Mouse (Mus musculus): ENCODE results near the gene Limd1. TPM values are rescaled to one million over a fixed set of nuclear protein-coding genes. Genes with fewer than 3 reads are reported as not detected.

Gene Limd1
- total RNA-seq, 2 experiments from 2014 or later: 6.4 to 6.5 TPM

DNA sequence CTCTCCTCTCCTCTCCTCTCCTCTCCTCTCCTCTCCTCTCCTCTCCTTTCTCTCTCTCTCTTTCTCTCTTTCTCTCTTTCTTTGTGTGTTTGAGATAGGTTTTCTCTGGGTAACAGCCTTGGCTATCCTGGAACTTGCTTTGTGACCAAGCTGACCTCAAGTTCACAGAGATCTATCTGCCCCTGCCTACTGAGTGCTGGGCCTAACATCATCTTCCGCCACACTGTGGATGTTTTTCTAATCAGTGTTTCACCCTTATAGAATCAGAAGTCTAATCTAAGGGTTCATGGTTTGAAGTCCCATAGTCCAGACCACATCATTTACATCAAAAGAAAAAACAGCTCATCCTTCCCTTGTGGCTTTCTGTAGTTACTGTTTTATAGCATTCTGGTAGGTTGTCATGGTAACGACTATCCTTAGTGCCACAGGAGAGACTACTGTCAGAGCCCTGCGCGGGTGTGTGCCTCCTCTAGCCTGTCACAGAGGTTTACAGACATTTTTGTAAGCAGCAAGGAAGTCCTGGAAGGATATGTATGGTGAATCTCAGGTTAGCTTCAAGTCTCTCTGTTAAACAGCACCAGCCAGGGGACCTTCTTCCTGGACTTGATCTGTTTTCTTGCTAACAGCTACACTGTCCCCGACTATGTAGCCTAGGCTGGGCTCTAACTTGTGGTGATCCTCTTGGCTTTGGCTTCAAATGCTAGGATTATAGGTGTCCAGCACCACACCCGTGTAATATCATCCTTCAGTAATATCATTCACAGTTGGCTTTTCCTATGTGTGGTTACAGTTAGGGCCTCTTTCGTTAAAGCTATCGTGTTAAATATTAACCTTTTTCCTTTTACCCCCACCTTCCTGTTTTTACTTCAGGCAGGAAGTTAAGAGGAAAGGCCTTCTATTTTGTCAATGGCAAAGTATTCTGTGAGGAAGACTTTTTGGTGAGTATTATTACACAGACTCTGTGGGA, 31.4 kb downstream of the Limd1 start:
- no peak for DNase-seq (ENCODE audit: extremely low spot score in 1 of 2, low spot score in 1 of 2)

DNA sequence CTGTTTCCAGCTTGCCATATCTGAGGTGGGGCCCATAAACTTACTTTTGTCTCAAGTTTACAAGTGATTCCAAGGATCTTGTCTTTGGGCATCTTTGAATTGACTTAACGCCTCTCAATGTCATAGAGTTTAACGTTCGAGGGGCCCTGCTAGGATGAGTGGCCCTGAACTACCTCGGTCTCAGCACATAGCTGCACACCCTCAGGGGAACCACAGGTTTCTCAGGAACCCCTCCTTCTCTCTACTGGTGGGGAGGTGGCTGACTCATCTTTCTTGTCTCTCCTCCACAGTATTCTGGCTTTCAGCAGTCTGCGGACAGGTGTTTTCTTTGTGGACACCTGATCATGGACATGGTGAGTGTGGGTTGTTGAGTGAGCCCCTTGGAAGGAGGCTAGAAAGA, 32.4 kb downstream of the Limd1 start:
- DNase-seq (ENCODE audit: extremely low spot score in 1 of 2, low spot score in 1 of 2): no peak

DNA sequence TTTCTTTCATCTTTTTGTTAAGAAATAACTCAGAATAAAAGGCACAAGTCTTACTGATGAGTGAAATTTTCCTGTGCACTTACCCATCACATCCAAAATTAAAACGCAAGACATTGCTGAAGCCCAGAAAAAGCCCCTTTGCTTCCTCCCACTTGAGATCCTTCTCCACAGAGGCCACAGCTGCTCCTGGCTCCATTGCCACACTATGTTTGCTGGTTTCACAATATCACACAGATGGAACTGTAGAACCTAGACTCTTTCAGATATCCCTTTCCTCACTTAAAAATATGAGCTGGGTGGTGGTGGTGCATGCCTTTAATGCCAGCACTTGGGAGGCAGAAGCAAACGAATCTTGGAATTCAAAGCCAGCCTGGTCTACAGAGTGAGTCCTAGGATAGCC, 34.0 kb downstream of the Limd1 start:
- DNase-seq (ENCODE audit: extremely low spot score in 1 of 2, low spot score in 1 of 2): no peak

DNA sequence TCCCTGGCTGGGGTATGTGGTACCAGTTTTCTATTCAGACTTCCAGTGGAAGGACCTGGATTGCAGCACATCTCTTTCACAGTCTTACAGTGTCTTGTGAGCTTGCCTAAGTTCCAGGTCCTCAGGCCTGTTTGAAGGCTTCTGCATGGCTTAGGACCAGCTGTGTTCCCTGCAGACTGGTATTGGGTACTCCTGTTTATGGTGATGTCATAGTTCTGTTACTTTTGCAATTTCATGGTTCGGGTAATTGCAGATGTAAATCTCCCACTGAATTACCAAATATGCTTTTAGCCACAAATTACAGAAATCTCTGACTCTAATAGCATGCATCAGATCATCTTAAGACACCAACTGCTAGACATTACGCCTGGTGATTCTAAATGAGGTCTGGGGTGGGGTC, 36.6 kb downstream of the Limd1 start:
- no peak for DNase-seq (ENCODE audit: extremely low spot score in 1 of 2, low spot score in 1 of 2)

DNA sequence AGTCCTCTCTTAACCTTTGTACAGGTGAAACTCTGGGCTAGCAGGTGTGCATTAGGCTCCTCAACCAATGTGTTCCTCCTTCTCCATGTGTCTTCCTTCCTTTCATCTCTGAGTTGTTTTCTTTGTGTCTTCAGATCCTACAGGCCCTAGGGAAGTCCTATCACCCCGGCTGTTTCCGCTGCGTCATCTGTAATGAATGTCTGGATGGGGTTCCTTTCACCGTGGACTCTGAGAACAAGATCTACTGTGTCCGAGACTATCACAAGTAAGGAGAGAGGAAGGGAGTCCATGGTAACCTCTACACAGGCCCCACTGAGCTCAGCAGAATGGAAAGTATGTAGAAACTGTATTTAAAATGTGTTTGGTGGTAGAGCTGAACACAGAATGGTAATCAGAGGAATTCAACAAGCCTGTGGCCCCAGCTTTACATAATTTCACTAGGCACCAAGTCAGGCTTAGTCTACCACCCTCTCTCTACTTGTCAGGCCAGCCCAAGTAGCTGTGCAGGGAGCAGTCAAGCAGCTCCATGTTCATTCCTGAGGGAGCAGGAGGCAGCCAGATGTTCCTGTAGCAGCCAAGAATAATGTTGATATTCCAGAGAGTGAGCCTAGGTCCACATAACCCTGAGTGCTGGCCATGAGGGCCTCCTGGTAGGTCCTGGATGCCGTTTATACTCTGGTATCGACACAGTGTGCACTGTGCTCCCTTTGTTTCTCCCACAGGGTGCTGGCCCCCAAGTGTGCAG, 38.3 kb downstream of the Limd1 start:
- no peak for DNase-seq (ENCODE audit: extremely low spot score in 1 of 2, low spot score in 1 of 2)

DNA sequence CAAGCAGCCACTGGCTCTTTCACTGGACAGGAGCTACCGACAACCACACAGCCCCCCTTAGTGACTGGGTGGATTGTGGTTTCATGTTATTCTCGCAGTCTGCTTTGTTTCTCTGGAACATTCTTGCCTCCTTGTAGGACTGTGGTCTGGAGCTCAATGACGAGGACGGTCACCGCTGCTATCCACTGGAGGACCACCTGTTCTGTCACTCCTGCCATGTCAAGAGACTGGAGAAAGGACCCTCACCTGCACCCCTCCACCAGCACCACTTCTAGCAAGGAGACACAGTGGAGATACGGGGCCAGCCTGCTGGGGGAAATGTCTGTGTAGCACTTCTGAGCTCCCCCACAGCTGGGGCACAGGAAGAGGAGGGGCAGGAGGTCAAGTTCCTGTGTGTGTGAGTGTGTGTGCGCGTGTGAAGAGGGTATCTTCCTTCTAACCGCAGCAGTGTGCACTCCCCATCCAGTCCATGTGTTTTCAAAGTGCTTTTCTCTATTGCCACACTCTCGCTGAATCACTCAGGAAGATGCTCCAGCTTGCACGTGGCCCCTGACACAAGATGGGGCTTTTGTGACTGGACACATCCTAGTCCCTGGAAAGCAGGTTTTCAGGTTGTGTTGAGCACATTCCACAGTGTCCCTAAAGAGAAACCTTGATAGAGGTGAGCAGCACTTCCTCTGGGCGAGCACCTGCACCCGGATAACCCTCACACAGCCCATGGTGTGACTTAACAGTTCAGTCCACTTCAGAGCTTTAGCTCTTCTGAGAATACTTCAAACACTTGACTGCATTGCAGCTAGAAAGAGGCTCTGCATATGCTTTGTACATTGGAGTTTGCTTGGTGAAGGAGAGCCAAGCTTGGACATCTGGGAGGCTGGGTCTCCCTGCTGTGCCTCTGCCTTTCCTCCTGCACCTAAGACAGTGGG, 40.7 kb downstream of the Limd1 start:
- no peak for DNase-seq (ENCODE audit: extremely low spot score in 1 of 2, low spot score in 1 of 2)

DNA sequence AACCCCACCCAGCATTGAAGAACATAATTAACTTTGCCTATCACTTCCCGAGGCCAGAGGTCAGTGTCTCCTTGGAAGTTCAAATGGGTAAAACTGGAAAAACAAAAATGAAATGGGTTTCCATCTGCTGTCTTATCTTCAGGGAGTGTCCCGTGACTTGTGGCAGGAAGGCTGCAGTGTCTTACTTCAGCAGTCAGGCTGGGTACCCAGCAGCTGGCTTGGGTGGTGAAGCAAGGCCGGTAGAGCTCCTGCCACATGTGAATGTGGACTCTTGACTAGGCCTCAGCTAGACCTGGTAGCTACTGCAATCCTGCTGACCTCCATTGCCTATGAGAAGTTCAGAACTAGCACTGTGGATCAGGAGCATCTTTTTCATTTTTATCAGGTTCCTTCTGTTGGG, 42.2 kb downstream of the Limd1 start:
- no peak for DNase-seq (ENCODE audit: extremely low spot score in 1 of 2, low spot score in 1 of 2)

DNA sequence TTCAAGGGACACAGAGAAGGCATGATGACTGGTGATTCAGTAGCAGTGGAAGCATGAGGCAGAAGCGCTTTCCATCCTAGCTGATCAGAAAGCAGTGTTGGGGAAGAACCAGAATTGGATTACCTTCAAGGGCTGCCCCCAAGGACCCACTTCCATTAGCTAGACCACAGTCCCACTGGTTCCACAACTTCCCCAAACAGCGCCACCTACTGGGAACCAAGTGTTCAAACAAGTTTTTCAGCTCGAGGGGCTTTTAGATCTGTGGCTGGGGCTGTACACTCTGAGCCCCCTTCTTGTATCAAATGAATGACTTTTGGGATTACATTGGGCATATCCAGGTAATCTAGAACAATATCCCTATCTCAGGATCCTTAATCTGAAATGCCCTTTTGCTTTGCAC, 45.2 kb downstream of the Limd1 start:
- peak in 1 of 2 experiments; percentile 45 for DNase-seq (ENCODE audit: extremely low spot score in 1 of 2, low spot score in 1 of 2)

DNA sequence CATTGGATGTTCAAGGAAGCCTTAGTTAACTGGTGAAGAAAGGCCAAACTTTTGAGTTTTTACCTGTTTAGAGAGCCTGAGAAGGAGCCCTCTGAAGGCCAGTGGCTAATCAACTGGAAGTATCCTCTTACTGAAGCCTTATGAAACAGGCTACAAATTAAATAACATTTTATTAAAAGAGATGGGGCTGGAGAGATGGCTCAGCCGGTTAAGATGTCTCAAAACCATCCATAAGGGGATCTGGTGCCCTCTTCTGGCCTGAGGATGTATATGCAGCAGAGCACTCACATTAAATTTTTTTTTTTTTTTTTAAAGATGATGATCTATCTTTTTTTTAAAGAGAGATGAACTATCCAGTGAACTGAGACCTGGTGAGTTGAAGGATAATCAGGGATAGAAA, 46.6 kb downstream of the Limd1 start:
- DNase-seq (ENCODE audit: extremely low spot score in 1 of 2, low spot score in 1 of 2): peak in 1 of 2 experiments; percentile 63

DNA sequence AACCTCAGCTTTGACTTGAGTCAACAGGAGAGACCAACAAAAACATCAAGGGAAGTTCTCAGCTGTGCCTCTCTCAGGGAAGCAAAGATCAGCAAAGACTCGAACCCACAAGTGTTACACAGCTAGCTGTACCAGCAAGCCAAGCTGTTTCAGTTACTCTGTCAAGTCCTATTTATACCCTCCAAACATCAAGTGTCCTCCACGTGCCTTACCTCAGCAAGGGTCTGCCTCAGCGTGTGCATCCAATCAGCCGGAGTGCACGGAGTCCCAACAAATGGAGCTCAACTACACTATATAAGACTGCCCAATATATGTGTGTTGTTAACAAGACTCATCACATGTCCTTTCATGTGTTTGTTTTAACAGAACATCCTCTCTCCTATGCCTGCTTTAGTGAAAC, 48.0 kb downstream of the Limd1 start:
- no peak for DNase-seq (ENCODE audit: extremely low spot score in 1 of 2, low spot score in 1 of 2)

DNA sequence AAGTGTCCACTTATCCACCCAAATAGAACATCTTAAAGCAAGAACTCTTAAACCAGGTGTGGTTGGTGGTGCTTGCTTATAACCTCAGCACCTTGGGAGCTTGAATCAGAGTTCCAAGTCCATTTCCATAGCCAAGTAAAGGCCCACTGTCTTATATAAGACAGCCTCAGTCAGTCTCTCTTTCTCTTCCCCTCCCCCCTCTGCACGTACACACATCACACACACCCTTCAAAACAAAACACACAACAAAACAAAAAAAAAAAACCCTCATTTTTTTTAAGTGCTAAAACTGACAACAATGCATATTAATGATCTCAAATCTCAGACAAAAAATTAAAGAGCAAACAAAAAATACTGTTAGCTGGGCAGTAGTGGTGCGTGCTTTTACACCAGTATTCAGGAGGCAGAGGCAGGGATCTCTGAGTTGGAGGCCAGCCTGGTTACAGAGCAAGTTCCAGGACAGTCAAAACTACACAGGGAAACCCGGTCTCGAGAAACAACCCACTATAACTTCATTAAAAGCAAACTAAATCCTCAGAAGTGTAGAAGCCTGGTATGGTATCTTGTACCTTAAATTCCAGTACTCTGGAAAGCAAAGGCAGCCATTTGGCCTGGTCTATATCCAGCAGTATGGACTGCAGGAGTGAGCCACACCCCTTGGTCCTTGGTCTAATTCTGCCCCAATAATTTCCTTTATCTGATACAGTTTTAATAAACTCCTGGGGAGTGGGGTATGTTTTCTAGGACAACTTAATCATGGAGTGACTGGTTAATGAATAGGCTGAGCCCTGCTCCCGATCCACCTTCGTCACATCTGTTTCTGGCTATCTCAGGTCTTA, 49.8 kb downstream of the Limd1 start:
- DNase-seq (ENCODE audit: extremely low spot score in 1 of 2, low spot score in 1 of 2): no peak

DNA sequence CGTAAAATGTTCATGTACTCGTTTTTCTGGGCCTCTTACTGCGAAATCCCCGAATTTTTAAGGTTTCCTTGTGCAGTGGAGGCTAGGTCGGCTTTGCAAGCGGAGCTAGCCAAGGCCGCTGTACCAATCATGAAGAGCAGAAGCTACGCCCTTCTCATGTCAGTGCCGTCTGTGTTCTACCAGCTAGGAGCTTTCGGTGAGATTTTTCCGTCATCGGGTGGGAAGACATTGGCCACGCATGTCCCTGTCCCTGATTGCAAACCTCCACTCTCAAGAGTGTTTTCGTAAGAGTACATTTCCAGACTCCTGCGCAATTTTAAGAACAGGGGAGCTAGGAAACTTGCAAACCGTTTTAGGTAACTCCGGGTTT, 50.4 kb downstream of the Limd1 start:
- DNase-seq (ENCODE audit: extremely low spot score in 1 of 2, low spot score in 1 of 2): peak; percentile 32 to 42

DNA sequence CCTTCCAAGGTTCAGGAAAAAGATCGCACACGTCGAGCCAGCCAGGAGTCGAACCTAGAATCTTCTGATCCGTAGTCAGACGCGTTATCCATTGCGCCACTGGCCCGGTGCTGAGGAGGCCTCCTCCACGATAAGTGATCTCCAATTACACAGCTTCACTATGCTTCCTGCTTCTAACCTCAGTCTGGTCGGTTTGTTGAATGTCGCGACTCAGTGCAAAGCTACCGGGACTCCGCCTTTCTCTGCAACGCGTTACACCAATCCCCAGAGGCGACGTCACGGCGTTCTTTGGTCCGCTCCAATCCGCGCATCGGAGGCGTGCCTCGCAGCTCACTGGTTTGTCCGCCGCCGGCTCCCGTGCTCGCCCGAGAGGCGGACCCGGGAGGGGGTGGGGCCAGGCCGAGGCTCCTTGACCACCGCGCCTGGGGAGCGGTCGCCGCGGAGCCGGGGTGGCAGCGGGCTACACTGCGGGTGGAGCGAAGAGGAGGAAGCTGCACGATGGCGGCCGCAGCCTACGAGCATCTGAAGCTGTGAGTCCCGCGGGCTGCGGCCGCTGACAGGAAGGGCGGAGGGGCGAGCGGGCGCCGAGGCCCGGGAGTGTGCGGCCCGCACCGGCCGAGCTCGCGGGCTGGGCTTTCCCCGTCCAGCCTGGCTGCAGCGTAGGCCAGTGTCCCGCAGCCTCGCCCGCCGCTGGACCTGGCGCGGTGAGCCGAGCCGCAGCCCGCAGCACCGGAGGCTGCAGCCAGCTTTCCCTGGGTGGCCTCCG, 51.1 kb downstream of the Limd1 start, which contains the start of gene Sacm1l:
Gene Sacm1l, plus strand, starts transcription at position 368 of the 766 bp plus-strand sequence.
- peak; percentile 93 to 94 for DNase-seq (ENCODE audit: extremely low spot score in 1 of 2, low spot score in 1 of 2)

DNA sequence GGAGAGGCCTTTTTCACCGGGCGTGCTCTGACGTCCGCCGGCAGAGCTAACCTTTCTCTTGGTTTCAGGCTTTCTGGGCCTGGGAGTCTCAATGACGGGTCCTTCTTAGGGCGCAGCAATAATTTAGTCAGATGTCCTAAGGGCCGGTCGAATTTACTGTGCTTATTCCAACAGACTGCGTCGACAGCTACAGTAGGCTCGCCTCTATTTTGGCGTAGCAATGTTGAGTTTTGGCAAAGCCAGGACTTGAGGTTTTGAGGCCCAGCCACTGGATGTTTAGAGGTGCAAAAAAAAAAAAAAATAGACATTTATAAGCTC, 51.6 kb downstream of the Limd1 start:
- DNase-seq (ENCODE audit: extremely low spot score in 1 of 2, low spot score in 1 of 2): no peak

DNA sequence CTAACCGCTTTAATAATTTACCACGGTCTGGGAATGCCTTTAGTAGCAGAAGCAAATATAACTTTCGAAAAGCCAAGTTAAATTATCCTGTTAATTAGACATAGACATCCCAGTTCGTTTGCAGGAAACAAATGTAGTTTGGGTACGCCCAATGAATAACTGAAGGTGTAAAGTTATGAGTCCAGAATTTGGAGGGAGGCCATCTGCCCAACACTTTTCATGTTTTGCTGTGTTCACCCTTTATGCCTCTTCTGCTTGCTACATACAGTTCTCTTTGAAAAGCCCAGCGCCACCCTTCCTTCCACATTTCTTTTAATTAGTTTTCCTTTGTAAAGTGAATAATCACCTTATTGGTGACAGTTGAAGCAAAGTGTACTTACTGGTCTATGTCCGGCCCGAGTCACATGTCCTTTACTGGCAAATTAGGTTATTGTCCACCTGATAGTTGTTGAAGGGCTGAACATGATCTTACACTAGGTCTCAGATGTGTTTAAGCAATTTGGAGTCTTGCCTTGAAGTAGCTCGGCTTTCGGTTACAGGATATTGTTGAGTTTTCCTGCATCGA, 52.1 kb downstream of the Limd1 start:
- no peak for DNase-seq (ENCODE audit: extremely low spot score in 1 of 2, low spot score in 1 of 2)

DNA sequence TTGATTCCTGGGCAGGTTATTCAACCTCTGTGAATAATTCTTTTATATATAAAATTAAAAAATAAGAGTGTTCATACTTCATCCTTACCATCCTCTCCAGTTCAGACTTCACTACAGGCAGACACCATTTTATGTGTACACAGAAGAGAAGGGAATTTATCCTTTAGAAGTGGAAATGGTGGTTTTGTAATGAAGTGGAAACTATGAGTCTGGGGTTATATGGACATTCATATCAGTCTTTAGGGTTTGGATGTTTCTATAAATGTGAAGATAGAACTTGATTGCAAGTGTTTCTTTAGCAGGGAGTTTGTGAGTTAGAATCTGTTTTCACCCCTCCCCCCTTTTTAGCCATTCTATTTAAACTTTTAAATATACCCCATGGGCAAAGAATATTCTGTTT, 52.7 kb downstream of the Limd1 start:
- DNase-seq (ENCODE audit: extremely low spot score in 1 of 2, low spot score in 1 of 2): no peak

DNA sequence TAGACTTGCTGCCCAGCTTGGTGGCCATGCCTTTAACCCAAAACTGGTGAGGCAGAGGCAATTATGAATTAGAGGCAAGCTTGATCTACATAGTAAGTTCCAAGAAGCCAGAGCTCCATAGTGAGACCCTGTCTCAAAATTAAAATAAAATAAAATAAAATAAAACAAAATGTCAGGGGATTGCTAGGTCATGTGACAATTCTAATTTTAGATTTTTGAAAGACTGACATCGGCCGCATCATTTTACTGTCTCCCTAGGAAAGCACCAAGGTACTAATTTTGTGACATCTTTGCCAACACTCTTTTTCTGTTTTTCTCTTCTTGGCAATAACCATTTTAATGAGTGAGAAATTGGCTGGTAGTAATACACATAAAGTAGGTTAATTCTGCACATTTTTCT, 58.1 kb downstream of the Limd1 start:
- no peak for DNase-seq (ENCODE audit: extremely low spot score in 1 of 2, low spot score in 1 of 2)

DNA sequence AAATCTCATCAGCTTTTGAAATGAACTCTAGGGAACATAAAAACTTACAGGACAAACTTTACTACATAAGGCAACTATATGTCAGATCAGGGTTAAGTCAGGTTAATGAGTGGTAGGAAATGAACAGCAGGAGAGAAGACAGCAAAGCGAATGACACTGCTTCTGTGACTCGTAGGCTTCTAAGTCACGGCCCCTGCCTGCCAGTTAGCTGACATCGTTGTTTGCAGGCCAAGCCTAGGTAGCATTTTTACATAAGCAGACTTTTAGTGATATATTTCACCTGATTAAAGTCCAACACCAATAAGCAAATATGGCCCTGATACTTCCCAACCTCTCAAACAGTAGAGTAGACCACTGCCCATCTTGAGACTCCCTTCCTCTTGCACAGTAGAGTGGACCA, 59.7 kb downstream of the Limd1 start:
- no peak for DNase-seq (ENCODE audit: extremely low spot score in 1 of 2, low spot score in 1 of 2)

DNA sequence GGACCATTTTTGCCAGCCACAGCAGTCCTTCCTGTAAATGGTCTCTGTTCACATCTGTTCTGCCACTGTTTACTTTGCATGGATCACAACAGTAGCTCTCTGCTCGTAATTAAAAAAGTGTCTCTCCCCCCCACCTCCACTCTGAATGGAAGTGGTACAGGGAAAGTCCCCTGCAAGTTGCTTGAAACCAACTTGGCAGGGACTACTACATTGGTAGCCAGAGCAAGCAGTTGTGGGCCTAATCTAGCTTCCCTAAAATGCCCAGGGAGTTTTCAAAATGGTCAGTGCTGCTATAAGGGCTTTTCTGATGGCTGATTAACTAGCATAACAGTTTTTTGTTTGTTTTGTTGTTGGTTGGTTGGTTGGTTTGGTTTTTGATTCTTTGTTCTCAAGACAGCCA, 60.6 kb downstream of the Limd1 start:
- no peak for DNase-seq (ENCODE audit: extremely low spot score in 1 of 2, low spot score in 1 of 2)
